Mouse (Mus musculus): ENCODE data around the gene Lax1. TPM values are rescaled to one million over a fixed set of nuclear protein-coding genes. Genes with fewer than 3 reads are reported as not detected.

Gene Lax1
- polyA plus RNA-seq, 1 experiment from 2014 or later: 1.1 TPM

DNA sequence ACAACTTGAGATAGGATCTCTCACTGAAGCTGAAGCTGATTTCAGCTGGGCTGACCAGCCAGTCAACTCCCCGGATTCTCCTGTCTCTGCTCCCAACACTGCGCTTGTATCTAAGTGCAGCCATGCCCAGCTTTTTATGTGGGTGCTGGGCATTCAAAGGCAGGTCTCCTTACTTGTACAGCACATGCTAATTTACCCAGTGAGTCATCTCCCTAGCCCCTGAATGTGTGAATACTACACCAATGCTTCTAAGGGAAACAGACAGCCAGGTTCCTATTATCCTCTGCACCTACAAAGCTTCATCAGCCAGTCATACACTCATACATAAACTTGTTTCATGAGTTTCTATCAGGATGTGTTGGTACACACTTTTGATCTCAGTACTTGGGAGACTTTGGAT, 48.7 kb downstream of the Lax1 start:
- H3K27ac ChIP-seq (ENCODE audit: low read depth): no peak overlapping the region
- H3K4me2 ChIP-seq (ENCODE audit: low read depth, low read length): no peak overlapping the region
- H3K9ac ChIP-seq (replicated peaks): no peak overlapping the region
- H3K4me1 ChIP-seq (ENCODE audit: insufficient read depth): no peaks in the 10 kb centered on the region
- no peak for TF ChIP-seq CTCF (IDR thresholded peaks at IDR 0.05; ENCODE audit: low read depth)
- no peak for TF ChIP-seq EP300 (IDR thresholded peaks at IDR 0.05; ENCODE audit: low read depth)
- H3K36me3 ChIP-seq (replicated peaks; ENCODE audit: insufficient read depth, low read length): peaks cover 95% of the 10 kb centered on the region
- no peaks in the 10 kb centered on the region for H3K27me3 ChIP-seq (ENCODE audit: insufficient read depth, low read length)
- DNase-seq: no peak
- WGBS (ENCODE audit: insufficient replicate concordance): 81% methylated on average over 2 of the region's 2 CpGs
- ATAC-seq: no peak
- H3K4me3 ChIP-seq (ENCODE audit: low read depth, low read length): no peak overlapping the region
- no peaks in the 10 kb centered on the region for H3K9me3 ChIP-seq (ENCODE audit: low read length)

- ATAC-seq (no peak), DNase-seq (no peak)
- H3K27me3 ChIP-seq (ENCODE audit: insufficient read depth, low read length): no peaks in the 10 kb centered on the region
- no peak for TF ChIP-seq CTCF (IDR thresholded peaks at IDR 0.05; ENCODE audit: low read depth)
- no peak for TF ChIP-seq EP300 (IDR thresholded peaks at IDR 0.05; ENCODE audit: low read depth)
- no peak overlapping the region for H3K4me2 ChIP-seq (ENCODE audit: low read depth, low read length)
- H3K27ac ChIP-seq (ENCODE audit: low read depth): no peak overlapping the region
- no peak overlapping the region for H3K9ac ChIP-seq (replicated peaks)
- peaks cover 87% of the 10 kb centered on the region for H3K36me3 ChIP-seq (replicated peaks; ENCODE audit: insufficient read depth, low read length)
- no peaks in the 10 kb centered on the region for H3K9me3 ChIP-seq (ENCODE audit: low read length)
- H3K4me1 ChIP-seq (ENCODE audit: insufficient read depth): no peaks in the 10 kb centered on the region
- no peak overlapping the region for H3K4me3 ChIP-seq (ENCODE audit: low read depth, low read length)
- WGBS (ENCODE audit: insufficient replicate concordance): 93% methylated on average over 6 of the region's 6 CpGs
Observed at GRCm38 (mm10) chr1:133638517-133638916, 51.4 kb downstream of the Lax1 start.

- Histone ChIP-seq H3K36me3 (replicated peaks; ENCODE audit: insufficient read depth, low read length) (peaks cover 85% of the 10 kb centered on the region), H3K9ac (replicated peaks) (no peak overlapping the region), H3K27ac (ENCODE audit: low read depth) (no peak overlapping the region), H3K27me3 (ENCODE audit: insufficient read depth, low read length) (no peaks in the 10 kb centered on the region), H3K4me1 (ENCODE audit: insufficient read depth) (no peaks in the 10 kb centered on the region), H3K4me3 (ENCODE audit: low read depth, low read length) (no peak overlapping the region), H3K9me3 (ENCODE audit: low read length) (no peaks in the 10 kb centered on the region), H3K4me2 (ENCODE audit: low read depth, low read length) (no peak overlapping the region)
- no peak for ATAC-seq
- WGBS (ENCODE audit: insufficient replicate concordance): 89% methylated on average over 2 of the region's 2 CpGs
- no peak for DNase-seq
- TF ChIP-seq CTCF (IDR thresholded peaks at IDR 0.05; ENCODE audit: low read depth) (peak; percentile 45), EP300 (IDR thresholded peaks at IDR 0.05; ENCODE audit: low read depth) (no peak)
Observed at GRCm38 (mm10) chr1:133632168-133632567, 57.7 kb downstream of the Lax1 start.

Small RNA genes lying within 50 kb of the gene (microRNA-seq; reads per million reads assigned to microRNA genes)
- gene Mir6903: not detected

Other genes with a start within 250 kb of the Lax1 start
- 302 and 306 TPM in 2 replicates for gene Snrpe, start 79.8 kb downstream of the Lax1 start, polyA plus RNA-seq (2015; fragmentation: Nextera tagmentation; extraction: Ambion mirVana)
- 0.08 and 0.09 TPM in 2 replicates for gene Zbed6, start 29.2 kb downstream of the Lax1 start, polyA plus RNA-seq (2015; fragmentation: Nextera tagmentation; extraction: Ambion mirVana)
- gene Gm38394, start 28.8 kb downstream of the Lax1 start, polyA plus RNA-seq (2015; fragmentation: Nextera tagmentation; extraction: Ambion mirVana): 1.0 and 1.3 TPM in 2 replicates
- 6.6 and 9.9 TPM in 2 replicates for gene Atp2b4, start 110.9 kb upstream of the Lax1 start, polyA plus RNA-seq (2015; fragmentation: Nextera tagmentation; extraction: Ambion mirVana)
- gene Optc, start 217.9 kb upstream of the Lax1 start, polyA plus RNA-seq (2015; fragmentation: Nextera tagmentation; extraction: Ambion mirVana): 0.11 and 0.14 TPM in 2 replicates
- 5.5 and 6.3 TPM in 2 replicates for gene Prelp, start 231.3 kb upstream of the Lax1 start, polyA plus RNA-seq (2015; fragmentation: Nextera tagmentation; extraction: Ambion mirVana)

Measured in liver, postnatal 0 days (tissue).